Mouse (Mus musculus): ENCODE data around the gene Mrm1. TPM values are rescaled to one million over a fixed set of nuclear protein-coding genes. Genes with fewer than 3 reads are reported as not detected.

Gene Mrm1
- polyA plus RNA-seq, 1 experiment from 2014 or later: 13.5 TPM

Other genes with a start within 250 kb of the Mrm1 start
- 7.9 and 9.9 TPM in 2 replicates for gene Dhrs11, start 9.5 kb upstream of the Mrm1 start, polyA plus RNA-seq (2014; fragmentation: Nextera tagmentation; extraction: Ambion mirVana)
- gene Ggnbp2, start 51.3 kb upstream of the Mrm1 start, polyA plus RNA-seq (2014; fragmentation: Nextera tagmentation; extraction: Ambion mirVana): 74.7 and 85.7 TPM in 2 replicates
- gene Myo19, start 60.6 kb upstream of the Mrm1 start, polyA plus RNA-seq (2014; fragmentation: Nextera tagmentation; extraction: Ambion mirVana): 6.4 and 6.9 TPM in 2 replicates
- gene Pigw, start 60.8 kb upstream of the Mrm1 start, polyA plus RNA-seq (2014; fragmentation: Nextera tagmentation; extraction: Ambion mirVana): 2.8 and 2.9 TPM in 2 replicates
- gene Znhit3, start 96.9 kb upstream of the Mrm1 start, polyA plus RNA-seq (2014; fragmentation: Nextera tagmentation; extraction: Ambion mirVana): 70.9 and 86.2 TPM in 2 replicates
- 3.8 and 4.7 TPM in 2 replicates for gene Car4, start 138.3 kb upstream of the Mrm1 start, polyA plus RNA-seq (2014; fragmentation: Nextera tagmentation; extraction: Ambion mirVana)